Mouse (Mus musculus) liver, postnatal 0 days (tissue): Measurements from ENCODE around the gene Acvr2b.

Source experiments
- CTCF ChIP-seq: sonication (generic); IDR thresholded peaks from 2 replicates; pipeline ENCODE4 v1.5.1; 2016; ENCODE audit warnings: antibody characterized with exemption, low read depth
- EP300 ChIP-seq: IDR thresholded peaks from 2 replicates; pipeline ENCODE4 v1.6.1; 2016; ENCODE audit warnings: antibody characterized with exemption, low read depth, mild to moderate bottlenecking

DNA sequence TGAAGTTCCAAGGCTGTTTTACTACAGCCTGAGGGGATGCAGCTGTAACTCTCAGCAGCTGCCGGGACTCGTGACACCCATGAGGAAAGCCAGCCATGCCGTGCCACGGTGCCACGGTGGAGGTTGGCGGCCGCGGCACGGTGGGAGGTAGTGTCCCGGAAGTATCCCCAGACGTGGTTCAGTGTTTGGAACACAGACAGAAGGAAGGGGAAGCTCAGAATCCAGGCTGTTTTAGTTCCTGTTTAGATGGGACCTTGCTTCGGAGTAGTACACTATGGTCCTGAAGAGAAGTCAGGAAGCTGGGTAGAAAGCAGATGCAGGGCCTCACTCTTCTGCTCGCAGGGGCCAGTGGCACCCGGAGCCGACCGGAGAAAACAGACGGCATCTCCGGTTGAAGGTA, 16.1 kb downstream of the Acvr2b start:
- TF ChIP-seq EP300 (no peak), CTCF (no peak)
